Mouse (Mus musculus): ENCODE data around the gene Arhgef33.

DNA sequence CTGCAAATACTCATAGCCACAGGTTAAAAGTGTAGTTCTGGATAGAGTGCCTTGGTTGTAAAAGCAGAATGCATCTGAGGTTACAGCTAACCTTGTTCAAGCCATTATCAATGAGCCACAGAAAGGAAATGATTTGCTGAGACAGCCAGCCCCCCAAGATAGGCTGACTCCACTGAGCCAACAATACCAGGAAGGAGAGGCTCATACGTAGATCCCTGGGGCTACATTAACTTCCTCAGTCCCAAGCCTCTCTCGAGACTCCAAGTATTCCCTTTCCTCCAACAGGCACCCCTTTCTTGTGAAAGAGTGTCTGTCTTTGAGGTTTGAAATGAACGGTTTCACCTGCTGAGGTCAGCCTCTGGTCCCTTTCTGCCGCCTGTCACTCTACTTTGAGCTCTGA is 22.8 kb upstream of the Arhgef33 start:
- TF ChIP-seq CTCF (IDR thresholded peaks at IDR 0.05; ENCODE audit: low read depth, low read length): no peak
- no peak for TF ChIP-seq EP300 (IDR thresholded peaks at IDR 0.05; ENCODE audit: insufficient read depth, low read depth, low read length)
- TF ChIP-seq POLR2A (IDR thresholded peaks at IDR 0.05; ENCODE audit: insufficient read depth, low read length): no peak

Measured in ES-Bruce4 (cell line).